Mouse (Mus musculus) kidney, postnatal 10 days (tissue): ENCODE results near the gene Mrm1.

Experiments
- DNase-seq: peaks from one replicate; pipeline ENCODE4 v3.0.0; 2021; ENCODE audit warnings: mixed read lengths

Gene Mrm1

DNA sequence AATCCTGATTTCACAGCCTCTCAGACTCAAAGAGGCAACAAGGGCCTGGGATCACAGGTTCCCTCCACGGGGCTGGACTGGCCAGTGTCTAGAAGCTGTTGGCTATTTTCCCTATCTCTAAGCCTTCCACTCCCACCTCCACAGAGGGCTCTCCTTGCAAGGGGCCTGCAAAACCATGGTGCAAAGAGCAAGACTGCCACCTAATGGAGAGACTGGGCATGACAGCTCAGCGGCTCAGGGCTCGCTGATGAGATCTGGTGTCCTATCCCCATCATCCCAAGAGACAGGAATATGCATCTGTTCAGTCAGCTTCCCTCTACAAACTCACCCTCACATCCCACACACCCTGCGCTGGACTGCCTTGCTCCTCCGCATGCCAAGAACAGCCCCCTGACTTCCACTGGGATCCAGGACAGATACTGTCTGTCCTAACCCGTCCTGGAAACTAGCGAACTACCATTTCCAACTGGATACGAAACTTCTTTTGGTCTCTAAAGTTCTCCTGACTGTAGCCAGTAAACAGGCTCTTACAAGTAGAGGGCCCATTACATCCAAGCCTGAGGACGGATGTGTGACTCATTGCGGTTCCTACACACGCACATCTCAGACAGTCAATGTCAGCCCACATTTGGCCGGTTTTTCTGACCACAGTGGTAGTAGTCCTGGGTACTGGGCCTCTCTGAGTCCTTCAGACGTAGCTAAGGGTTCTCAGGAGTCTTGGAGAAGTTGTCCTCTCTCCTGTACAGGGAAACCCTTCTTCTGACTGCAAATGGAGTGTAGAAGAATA, 5.4 kb downstream of the Mrm1 start:
- DNase-seq, result peak; percentile 82

- DNase-seq, result no peak
Observed at GRCm38 (mm10) chr11:84804373-84804772, 14.9 kb downstream of the Mrm1 start.

GRCm38 (mm10) chr11:84797627-84798353, 21.5 kb downstream of the Mrm1 start:
- peak; percentile 85 for DNase-seq

GRCm38 (mm10) chr11:84797026-84797425, 22.3 kb downstream of the Mrm1 start:
- no peak for DNase-seq

DNA sequence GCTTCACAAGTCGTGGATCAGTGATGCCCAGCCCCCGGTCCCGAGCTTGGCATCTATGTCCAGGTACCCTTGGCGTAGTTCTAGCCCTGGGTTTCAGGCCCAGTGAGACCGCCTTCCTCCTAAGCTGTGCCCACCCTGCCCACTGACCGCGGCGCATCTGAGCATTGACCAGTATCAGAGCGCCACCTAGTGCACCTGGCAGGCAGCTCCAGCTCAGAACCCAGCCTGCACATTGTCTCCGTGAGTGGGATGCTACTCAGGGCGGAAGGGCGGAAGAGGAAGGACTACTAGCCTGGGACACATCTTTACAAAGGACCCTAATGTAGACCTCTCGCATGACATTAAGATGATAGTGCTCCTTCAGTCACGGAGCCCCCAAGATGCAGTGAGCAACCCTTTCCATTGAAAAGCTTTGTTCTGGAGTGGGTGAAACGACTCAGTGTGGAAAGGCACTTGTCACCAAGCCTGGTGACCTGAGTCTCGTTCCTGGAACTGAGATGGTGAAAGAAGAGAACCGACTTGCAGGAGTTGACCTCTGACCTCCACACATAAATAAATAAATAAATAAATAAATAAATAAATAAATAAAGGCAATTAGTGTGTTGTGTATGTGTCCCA, 24.7 kb downstream of the Mrm1 start:
- peak; percentile 84 for DNase-seq

DNA sequence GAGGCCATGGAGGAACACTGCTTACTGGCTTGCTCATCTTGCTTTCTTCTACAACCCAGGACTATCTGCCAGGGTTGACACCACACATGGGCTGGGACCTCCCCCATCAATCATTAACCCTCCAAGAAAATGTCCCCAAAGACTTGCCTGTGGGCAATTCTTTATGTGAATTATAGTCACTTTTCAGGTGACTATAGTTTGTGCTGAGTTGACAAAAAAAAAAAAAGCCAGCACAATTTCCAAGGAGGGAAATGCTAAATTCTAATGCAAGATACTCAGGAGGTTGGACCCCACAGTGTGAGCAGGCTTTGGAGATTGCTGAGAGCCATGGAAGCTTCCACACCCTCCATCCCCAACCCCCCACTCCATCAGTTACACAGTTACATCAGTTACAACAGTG, 25.8 kb downstream of the Mrm1 start:
- DNase-seq, result no peak

DNA sequence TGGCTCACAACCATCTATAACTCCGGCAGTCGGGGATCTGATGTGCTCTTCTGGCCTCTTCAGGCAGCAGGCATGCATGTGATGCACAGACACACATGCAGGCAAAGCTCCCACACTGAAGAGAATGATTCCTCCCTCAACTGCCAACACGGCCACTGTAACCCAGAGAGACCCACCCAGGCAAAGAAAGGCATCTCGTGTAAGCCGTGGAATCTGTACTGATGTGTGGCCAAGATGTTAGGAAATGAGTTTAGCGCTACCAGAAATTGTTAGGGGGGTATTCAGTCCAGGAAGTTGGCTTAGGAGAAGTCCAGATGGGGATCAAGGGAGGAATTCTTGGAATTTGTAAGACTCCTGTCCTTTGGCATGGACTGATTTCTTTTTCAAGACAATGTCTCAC, 28.9 kb downstream of the Mrm1 start:
- no peak for DNase-seq

DNA sequence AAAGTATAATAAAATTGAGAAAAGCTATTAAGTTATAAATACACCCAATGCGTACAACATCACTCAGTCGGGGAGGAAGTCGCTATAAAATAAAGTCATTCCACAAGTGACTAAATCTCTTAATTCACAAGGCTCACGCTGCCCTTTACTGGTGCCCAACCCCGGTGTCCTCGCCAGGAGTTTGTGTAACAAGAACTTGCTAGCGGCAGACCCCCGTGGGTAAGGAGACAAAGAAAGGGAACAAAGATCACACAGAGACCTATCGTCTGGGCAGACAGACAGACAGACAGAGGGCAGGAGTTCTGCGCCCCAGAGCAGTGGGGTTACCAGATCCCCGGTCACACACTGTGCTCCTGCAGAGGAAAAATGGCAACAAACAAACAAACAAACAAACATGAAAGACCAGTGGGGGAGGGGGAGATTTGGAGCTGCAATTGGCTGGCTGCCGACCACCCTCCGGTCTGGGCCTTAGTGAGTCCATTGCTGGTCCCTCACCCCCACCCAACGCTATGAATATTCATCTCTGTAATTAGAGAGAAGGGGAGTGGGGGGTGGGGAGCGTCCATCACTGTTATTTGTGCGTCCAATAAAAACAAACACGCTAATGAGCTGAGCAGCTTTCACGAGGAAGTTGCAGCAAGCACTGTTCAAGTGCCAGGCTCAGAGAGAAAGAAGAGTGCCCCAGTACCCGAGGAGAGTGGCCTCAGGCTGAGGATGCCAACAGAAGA, 39.0 kb downstream of the Mrm1 start:
- DNase-seq, result peak; percentile 24

DNA sequence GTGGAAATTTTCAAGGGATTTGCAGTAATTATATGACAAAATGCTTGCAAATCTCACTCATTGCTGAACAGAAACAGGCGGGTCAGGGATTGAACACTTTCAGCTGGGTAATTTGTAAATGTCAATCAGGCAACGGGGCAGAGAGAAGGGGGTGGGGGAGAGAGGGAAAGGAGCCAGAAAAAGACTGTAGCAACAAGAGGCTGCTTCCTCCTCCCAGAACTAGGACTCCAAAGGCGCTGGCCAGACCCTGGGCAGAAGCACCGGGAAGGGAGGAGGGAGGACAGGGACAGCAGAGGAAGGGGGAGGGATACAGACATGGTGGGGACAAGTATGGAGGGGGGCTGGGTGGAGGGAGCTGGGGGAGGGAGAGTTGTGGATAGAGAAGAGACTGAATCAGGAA, 43.8 kb downstream of the Mrm1 start:
- no peak for DNase-seq

DNA sequence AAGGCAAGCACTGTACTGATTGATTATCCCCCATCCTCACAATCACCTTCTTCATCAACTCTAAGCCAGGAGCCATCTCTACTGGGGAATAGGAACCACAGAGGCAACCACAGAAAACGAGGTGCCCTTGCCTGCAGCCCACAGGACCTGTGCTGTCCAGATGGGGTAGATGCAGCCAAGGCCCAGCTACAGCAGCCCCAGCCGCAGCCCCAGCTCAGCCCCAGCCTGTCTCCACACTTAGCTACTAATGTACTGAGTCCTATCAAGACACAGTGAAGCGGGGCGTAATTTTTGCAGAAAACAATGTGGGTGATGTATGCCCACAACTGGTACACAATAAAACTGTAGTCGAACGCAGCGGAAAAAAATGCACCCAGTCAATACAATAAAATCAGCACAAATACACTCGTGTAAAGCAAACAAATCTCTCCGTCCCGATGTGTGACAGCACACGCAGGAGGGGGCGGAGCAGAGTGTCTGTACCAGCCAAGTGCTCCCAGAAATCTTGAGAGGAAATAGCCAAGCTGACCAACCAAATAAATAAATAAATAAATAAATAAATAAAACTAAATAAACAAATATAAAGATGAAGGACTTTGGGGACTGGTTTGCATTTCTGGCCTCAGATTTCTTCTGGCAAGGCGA, 44.3 kb downstream of the Mrm1 start:
- DNase-seq, result no peak

DNA sequence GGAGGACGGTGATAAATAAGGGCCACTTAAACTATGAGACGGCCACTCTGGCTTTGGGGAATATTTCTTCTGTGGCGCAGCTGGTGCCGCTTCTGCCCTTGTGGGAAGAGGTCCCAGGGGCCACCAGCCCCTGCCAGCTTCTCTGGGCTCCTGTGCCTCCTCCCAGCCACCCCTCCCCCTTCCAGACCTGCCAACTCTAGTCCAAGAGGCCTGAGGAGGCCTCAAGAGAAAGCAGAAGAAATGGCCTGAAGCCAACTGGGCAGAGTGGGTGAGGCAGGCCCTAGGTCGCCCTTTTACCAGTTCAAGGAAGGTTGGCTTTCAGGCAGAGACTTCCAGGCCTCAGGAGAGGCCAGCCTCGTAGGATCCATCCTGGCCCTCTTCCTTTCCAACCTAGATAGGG, 51.4 kb downstream of the Mrm1 start:
- peak; percentile 30 for DNase-seq

DNA sequence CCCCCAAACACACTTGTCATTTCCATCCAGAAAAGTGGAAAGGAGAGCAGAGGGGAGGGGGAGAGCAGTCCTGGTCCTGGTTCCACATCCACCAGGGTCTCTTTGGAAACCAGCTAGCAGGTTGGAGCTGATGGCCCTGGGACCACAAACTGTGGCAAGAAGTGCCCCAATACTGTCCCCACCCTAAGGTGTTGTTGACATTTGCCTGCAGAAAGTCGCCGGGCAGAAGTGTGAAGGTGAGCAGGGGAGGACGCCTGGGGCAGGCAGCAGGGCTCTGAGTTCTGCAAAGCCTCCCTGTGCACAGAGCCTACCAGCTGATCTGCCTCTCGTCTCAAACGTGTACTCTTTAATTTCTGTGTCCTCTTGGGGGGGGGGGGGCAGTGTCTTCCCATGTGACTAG, 54.2 kb downstream of the Mrm1 start:
- no peak for DNase-seq

- peak; percentile 60 for DNase-seq
Observed at GRCm38 (mm10) chr11:84764527-84764961, 54.8 kb downstream of the Mrm1 start.

GRCm38 (mm10) chr11:84764116-84764515, 55.2 kb downstream of the Mrm1 start:
- DNase-seq, result no peak
